Mouse (Mus musculus) forebrain, embryonic 14.5 days (tissue): ENCODE data around the gene 4933421I07Rik. TPM values are rescaled to one million over a fixed set of nuclear protein-coding genes. Genes with fewer than 3 reads are reported as not detected.

Experiments used
- ATAC-seq: fragments of 200-750 bp; cut with Nextera tagmentation; 2 replicates; pipeline ENCODE4 v1.8.0; 2017; ENCODE audit warnings: mild to moderate bottlenecking, moderate library complexity
- DNase-seq: peaks from one replicate; pipeline ENCODE4 v3.0.0-alpha.2; 2015; ENCODE audit warnings: low spot score
- H3K27ac ChIP-seq: fragments of 300-500 bp; sonication (generic); 2 replicates; pipeline ENCODE4 v1.5.1; 2014; ENCODE audit warnings: low read depth, mild to moderate bottlenecking, control low read depth, low read length, moderate library complexity
- H3K27me3 ChIP-seq: fragments of 300-500 bp; sonication (generic); replicated peaks from 2 replicates; pipeline ENCODE4 v1.6.1; 2014; ENCODE audit warnings: low read length, control low read depth, mixed read lengths; ENCODE audit not compliant: control insufficient read depth, insufficient read depth
- H3K36me3 ChIP-seq: fragments of 300-500 bp; sonication (generic); 2 replicates; pipeline ENCODE4 v1.6.1; 2014; ENCODE audit warnings: low read length, control low read depth; ENCODE audit not compliant: control insufficient read depth, insufficient read depth
- H3K4me1 ChIP-seq: fragments of 300-500 bp; sonication (generic); 2 replicates; pipeline ENCODE4 v1.6.1; 2014; ENCODE audit warnings: antibody characterized with exemption, low read length, control low read depth; ENCODE audit not compliant: control insufficient read depth, insufficient read depth
- H3K4me2 ChIP-seq: fragments of 300-500 bp; sonication (generic); 2 replicates; pipeline ENCODE4 v1.6.1; 2014; ENCODE audit warnings: mild to moderate bottlenecking, control low read depth, low read length
- H3K4me3 ChIP-seq: fragments of 300-500 bp; sonication (generic); 2 replicates; pipeline ENCODE4 v1.5.1; 2014; ENCODE audit warnings: low read depth, low read length, control low read depth
- H3K9ac ChIP-seq: fragments of 300-500 bp; sonication (generic); 2 replicates; pipeline ENCODE4 v1.6.1; 2014; ENCODE audit warnings: mild to moderate bottlenecking, low read length, control low read depth, moderate library complexity
- H3K9me3 ChIP-seq: fragments of 300-500 bp; sonication (generic); replicated peaks from 2 replicates; pipeline ENCODE4 v1.6.1; 2016; ENCODE audit warnings: low read length, control low read depth, mixed read lengths; ENCODE audit not compliant: control insufficient read depth
- WGBS: fragments of 180-500 bp; shearing (Covaris S2); extraction: QIAGEN DNeasy Blood & Tissue Kit; methylation state at CpG from one replicate; pipeline ENCODE4 v1.1.7; 2014; 5-methylcytosine and 5-hydroxymethylcytosine counted together
- polyA plus RNA-seq: library from polyadenylated mRNA; unstranded; fragments of >200 nt; fragmentation: Nextera tagmentation; extraction: Ambion mirVana; gene quantifications from 2 replicates; pipeline ENCODE4 v1.2.1, GENCODE M21; 2014

The 4933421I07Rik gene
- polyA plus RNA-seq = not detected in 2 replicates

DNA sequence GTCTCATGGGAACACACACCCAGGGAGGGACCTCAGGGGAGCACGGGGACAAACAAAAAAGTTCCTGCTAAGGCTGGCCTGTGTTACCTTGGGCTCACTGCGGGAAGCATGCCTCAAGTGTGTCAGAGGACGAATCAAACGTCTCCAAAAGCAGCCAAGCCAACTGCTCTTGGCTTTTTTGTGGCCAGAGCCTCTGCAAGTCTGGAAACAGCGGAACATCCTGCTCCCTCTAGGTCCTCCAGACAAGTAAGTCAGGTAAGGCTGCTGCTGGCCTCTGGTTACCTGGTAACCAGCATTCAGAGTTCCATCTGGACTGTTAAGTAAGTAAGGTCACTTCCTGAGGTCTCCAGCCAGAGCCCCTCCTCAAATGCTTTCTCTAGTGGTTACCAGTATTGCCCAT lies at the start of gene 4933421I07Rik:
Gene 4933421I07Rik, minus strand, starts transcription at position 271 of the 400 bp plus-strand sequence.
- no peak within 1 kb of the TSS for H3K4me2 ChIP-seq
- H3K4me3 ChIP-seq = no peak within 1 kb of the TSS
- peaks cover 19% of the 10 kb centered on the region; the same call in 1 of the 2 replicates for H3K9me3 ChIP-seq
- H3K36me3 ChIP-seq = no peaks in the 10 kb centered on the region
- no peak within 1 kb of the TSS for H3K9ac ChIP-seq
- no peaks in the 10 kb centered on the region for H3K4me1 ChIP-seq
- DNase-seq (no peak), ATAC-seq (no peak)
- no peaks in the 10 kb centered on the region for H3K27me3 ChIP-seq
- H3K27ac ChIP-seq = no peak within 1 kb of the TSS
- 79% methylated on average over 5 of the region's 5 CpGs for WGBS

DNA sequence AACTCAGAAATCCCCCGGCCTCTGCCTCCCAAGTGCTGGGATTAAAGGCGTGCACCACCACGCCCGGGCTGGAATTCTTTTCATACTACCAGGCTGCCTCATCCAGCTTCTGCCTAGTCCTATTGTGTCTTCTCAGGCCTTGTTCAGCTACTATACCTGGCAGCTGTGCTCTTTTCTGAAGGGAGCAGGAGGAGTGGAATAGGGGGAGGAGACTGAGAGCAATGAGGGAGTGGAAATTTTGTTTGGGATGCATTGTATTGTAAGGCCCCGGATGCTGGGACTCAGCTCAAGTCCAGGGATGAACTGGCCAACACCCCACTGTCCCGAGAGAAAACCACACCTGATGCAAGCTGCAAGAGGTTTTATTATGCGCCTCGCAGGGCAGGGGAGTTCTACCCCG lies 49.4 kb upstream of the 4933421I07Rik start:
- H3K9me3 ChIP-seq = peaks cover 19% of the 10 kb centered on the region; the same call in 1 of the 2 replicates
- peaks cover 15% of the 10 kb centered on the region for H3K36me3 ChIP-seq
- DNase-seq = no peak
- no peaks in the 10 kb centered on the region for H3K4me1 ChIP-seq
- no peak overlapping the region for H3K9ac ChIP-seq
- no peak overlapping the region for H3K27ac ChIP-seq
- ATAC-seq = no peak
- 95% methylated on average over 9 of the region's 9 CpGs for WGBS
- no peak overlapping the region for H3K4me2 ChIP-seq
- H3K4me3 ChIP-seq = no peak overlapping the region
- no peaks in the 10 kb centered on the region for H3K27me3 ChIP-seq

DNA sequence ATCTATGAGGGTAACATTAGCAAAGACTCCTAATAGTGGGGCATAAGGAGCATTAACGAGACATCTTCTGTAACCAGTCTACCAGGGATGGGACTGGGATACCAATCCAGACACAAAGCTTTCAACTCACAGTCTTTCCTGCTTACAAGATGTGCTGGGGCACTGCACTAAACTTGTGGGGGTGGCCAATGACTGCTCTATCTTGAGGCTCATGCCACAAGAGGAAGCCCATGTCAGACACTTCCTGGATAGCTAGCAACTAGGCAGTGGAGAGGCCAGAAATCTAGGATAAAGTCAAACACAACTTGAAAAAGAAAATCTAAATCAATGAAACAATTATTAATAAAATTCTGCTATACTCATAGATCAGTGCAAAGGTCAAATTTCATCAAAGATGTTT lies 48.3 kb upstream of the 4933421I07Rik start:
- no peak overlapping the region for H3K4me2 ChIP-seq
- no peak overlapping the region for H3K4me3 ChIP-seq
- H3K27me3 ChIP-seq = no peaks in the 10 kb centered on the region
- no peak overlapping the region for H3K9ac ChIP-seq
- no peaks in the 10 kb centered on the region for H3K4me1 ChIP-seq
- no peak for ATAC-seq
- WGBS = 100% methylated on average over 1 of the region's 1 CpGs
- peaks cover 24% of the 10 kb centered on the region for H3K9me3 ChIP-seq
- H3K36me3 ChIP-seq = peaks cover 15% of the 10 kb centered on the region
- DNase-seq = no peak
- H3K27ac ChIP-seq = no peak overlapping the region

DNA sequence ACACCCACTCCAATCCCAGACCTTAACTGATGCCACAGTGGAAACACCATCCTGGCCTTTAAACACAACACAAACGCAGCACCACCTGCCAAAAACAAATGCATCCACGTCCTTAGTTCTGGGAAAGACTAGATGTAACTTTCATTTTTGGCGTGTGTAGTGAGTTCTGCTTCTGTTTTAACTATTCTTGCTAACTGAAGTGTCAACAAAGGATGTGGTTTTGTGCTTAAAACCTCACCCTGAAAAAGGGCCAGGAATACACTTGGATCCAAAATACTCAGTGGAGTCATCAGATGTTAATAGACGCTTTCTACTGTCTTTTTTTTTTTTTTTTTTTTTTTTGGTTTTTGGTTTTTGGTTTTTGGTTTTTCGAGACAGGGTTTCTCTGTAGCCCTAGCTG lies 42.9 kb upstream of the 4933421I07Rik start:
- DNase-seq (no peak), ATAC-seq (no peak)
- WGBS = 93% methylated on average over 5 of the region's 5 CpGs
- no peaks in the 10 kb centered on the region for H3K4me1 ChIP-seq
- no peak overlapping the region for H3K4me3 ChIP-seq
- no peak overlapping the region for H3K27ac ChIP-seq
- H3K9ac ChIP-seq = no peak overlapping the region
- no peak overlapping the region for H3K4me2 ChIP-seq
- no peaks in the 10 kb centered on the region for H3K27me3 ChIP-seq
- peaks cover 15% of the 10 kb centered on the region for H3K9me3 ChIP-seq
- peaks cover 25% of the 10 kb centered on the region for H3K36me3 ChIP-seq

DNA sequence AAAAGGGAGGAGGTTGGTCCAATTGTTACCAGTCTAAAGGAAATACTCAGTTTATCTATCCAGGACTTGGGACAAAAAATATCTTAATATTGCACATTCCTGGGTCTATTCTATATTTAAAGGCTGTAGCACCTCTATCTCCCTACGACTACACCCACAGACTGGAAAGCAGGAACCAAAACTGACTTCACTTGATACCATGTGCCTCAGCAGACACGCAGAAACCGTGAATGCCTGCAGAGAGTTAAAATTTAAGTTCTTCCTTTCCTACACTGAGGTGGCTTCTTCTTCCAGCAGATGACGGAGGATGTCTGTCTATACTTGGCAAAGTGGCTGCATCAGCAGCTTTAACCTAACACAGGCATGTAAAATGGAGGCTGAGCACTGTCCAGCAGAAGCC lies 42.4 kb upstream of the 4933421I07Rik start:
- no peak for DNase-seq
- H3K27me3 ChIP-seq = no peaks in the 10 kb centered on the region

DNA sequence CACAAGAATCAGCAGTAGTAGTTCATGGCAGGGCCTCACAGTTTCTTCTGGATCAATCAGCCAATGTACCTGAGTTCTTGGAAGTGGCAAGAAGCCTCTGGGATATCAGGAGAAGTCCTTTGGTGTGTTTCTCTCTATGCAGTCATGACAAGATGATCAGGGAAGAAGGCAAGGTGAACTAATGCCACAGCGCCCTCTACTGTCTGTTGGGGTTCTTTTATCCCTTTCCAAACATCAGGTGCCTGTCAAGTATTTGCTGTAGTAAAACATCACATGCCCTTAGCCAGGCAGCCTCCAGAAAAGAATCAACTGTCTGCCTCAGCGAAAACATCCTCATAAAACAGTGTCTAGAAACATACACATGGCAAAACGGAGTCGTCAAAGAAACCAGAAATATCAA lies 6.7 kb upstream of the 4933421I07Rik start:
- no peak overlapping the region for H3K9ac ChIP-seq
- 66% methylated on average over 4 of the region's 4 CpGs for WGBS
- H3K9me3 ChIP-seq = 0 out of 2 replicates have a peak, but pooled peaks cover 8% of the 10 kb centered on the region
- H3K4me3 ChIP-seq = no peak overlapping the region
- DNase-seq (no peak), ATAC-seq (no peak)
- no peaks in the 10 kb centered on the region for H3K27me3 ChIP-seq
- no peak overlapping the region for H3K27ac ChIP-seq
- H3K4me2 ChIP-seq = no peak overlapping the region
- H3K4me1 ChIP-seq = no peaks in the 10 kb centered on the region
- no peaks in the 10 kb centered on the region for H3K36me3 ChIP-seq

More for the DNA sequence above, 42.4 kb upstream of the 4933421I07Rik start:
- Histone ChIP-seq H3K9ac (no peak overlapping the region), H3K4me1 (no peaks in the 10 kb centered on the region), H3K9me3 (peaks cover 14% of the 10 kb centered on the region), H3K4me2 (no peak overlapping the region), H3K4me3 (no peak overlapping the region), H3K36me3 (peaks cover 25% of the 10 kb centered on the region), H3K27ac (no peak overlapping the region)
- WGBS = 94% methylated on average over 4 of the region's 4 CpGs
- no peak for ATAC-seq

DNA sequence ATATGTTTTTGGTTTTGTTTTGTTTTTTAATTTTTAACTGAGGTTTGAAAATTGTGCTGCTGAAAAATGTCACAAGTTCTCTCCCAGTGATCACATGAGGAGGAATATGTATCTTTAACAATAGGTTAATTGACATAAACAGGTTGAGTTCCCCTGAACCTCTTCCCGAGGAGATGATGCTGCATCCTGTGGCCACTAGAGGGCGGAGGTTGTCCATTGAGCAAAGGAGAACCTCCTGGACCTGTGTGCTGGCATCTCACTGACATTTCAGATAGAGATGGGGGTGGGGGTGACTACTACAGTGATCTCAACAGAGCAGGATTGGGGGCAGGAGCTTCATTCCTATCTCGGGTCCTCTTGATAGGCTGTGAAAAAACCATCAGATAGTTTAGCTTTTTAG lies 2.7 kb upstream of the 4933421I07Rik start:
- Histone ChIP-seq H3K27ac (no peak overlapping the region), H3K36me3 (no peaks in the 10 kb centered on the region), H3K4me2 (no peak overlapping the region), H3K9ac (no peak overlapping the region), H3K4me1 (no peaks in the 10 kb centered on the region), H3K9me3 (peaks cover 13% of the 10 kb centered on the region; the same call in 1 of the 2 replicates), H3K4me3 (no peak overlapping the region), H3K27me3 (no peaks in the 10 kb centered on the region)
- ATAC-seq (no peak), DNase-seq (no peak)
- 42% methylated on average over 3 of the region's 3 CpGs for WGBS

DNA sequence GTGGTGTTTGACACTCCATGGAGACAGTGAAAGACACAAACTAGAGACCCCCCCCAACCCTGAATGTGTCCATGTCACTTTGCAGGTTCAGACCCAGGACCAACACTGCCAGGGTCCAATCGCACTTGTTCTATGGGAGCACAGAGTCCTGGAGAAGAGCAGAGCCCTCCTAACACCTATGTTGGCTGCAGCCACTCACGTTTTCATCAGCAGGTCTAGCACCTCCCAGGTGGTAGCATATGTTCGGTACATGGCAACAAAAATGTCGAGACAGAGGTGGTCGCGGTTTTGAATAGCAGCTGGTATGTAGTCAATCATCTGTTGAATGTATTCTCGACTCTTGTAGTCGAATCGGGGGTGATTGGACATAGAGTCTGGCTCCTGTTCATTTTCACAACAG lies 568 bp downstream of the 4933421I07Rik start:
- no peak overlapping the region for H3K4me3 ChIP-seq
- H3K9ac ChIP-seq = no peak overlapping the region
- H3K4me2 ChIP-seq = no peak overlapping the region
- H3K4me1 ChIP-seq = no peaks in the 10 kb centered on the region
- DNase-seq (no peak), ATAC-seq (no peak)
- no peak overlapping the region for H3K27ac ChIP-seq
- no peaks in the 10 kb centered on the region for H3K27me3 ChIP-seq
- peaks cover 20% of the 10 kb centered on the region; the same call in 1 of the 2 replicates for H3K9me3 ChIP-seq
- no peaks in the 10 kb centered on the region for H3K36me3 ChIP-seq
- WGBS = 88% methylated on average over 9 of the region's 9 CpGs
